Mouse (Mus musculus) forebrain, embryonic 13.5 days (tissue): ENCODE measurements around the gene Gpr155. TPM values are rescaled to one million over a fixed set of nuclear protein-coding genes. Genes with fewer than 3 reads are reported as not detected.

Source experiments
- ATAC-seq: fragments of 200-750 bp; cut with Nextera tagmentation; 2 replicates; pipeline ENCODE4 v1.8.0; 2017
- H3K27ac ChIP-seq: fragments of 300-500 bp; sonication (generic); 2 replicates; pipeline ENCODE4 v1.5.1; 2015; ENCODE audit warnings: inconsistent platforms, mild to moderate bottlenecking, moderate library complexity
- H3K27me3 ChIP-seq: fragments of 300-500 bp; sonication (generic); 2 replicates; pipeline ENCODE4 v1.6.1; 2015; ENCODE audit warnings: mild to moderate bottlenecking, inconsistent platforms
- H3K36me3 ChIP-seq: fragments of 300-500 bp; sonication (generic); 2 replicates; pipeline ENCODE4 v1.6.1; 2015; ENCODE audit warnings: mild to moderate bottlenecking, inconsistent platforms; ENCODE audit not compliant: poor library complexity, severe bottlenecking
- H3K4me1 ChIP-seq: fragments of 300-500 bp; sonication (generic); 2 replicates; pipeline ENCODE4 v1.6.1; 2015; ENCODE audit warnings: inconsistent platforms
- H3K4me2 ChIP-seq: fragments of 300-500 bp; sonication (generic); 2 replicates; pipeline ENCODE4 v1.6.1; 2015; ENCODE audit warnings: inconsistent platforms, mild to moderate bottlenecking, moderate library complexity
- H3K4me3 ChIP-seq: fragments of 300-500 bp; sonication (generic); 2 replicates; pipeline ENCODE4 v1.5.1; 2015; ENCODE audit warnings: mild to moderate bottlenecking, inconsistent platforms
- H3K9ac ChIP-seq: fragments of 300-500 bp; sonication (generic); 2 replicates; pipeline ENCODE4 v1.6.1; 2015; ENCODE audit warnings: mild to moderate bottlenecking, inconsistent platforms
- H3K9me3 ChIP-seq: fragments of 300-500 bp; sonication (generic); replicated peaks from 2 replicates; pipeline ENCODE4 v1.6.1; 2016; ENCODE audit warnings: inconsistent platforms
- WGBS: fragments of 180-500 bp; shearing (Covaris S2); methylation state at CpG from one replicate; pipeline ENCODE4 v1.1.7; 2015; 5-methylcytosine and 5-hydroxymethylcytosine counted together
- polyA plus RNA-seq: library from polyadenylated mRNA; unstranded; fragments of >200 nt; fragmentation: Nextera tagmentation; extraction: Ambion mirVana; gene quantifications from 2 replicates; pipeline ENCODE4 v1.2.1, GENCODE M21; 2015

Gene Gpr155
- 6.8 and 7.2 TPM in 2 replicates for polyA plus RNA-seq

GRCm38 (mm10) chr2:73386356-73387046 lies at the start of gene Gpr155:
TSS of gene Gpr155 (minus strand) at chr2:73386572.
- H3K9me3 ChIP-seq = no peaks in the 10 kb centered on the region
- peak within 1 kb of the TSS; percentile 91 for H3K4me2 ChIP-seq
- peaks cover 7% of the 10 kb centered on the region; the same call in 1 of the 2 replicates for H3K27me3 ChIP-seq
- H3K4me1 ChIP-seq = peaks cover 6% of the 10 kb centered on the region; the same call in 1 of the 2 replicates
- H3K4me3 ChIP-seq = peak within 1 kb of the TSS; percentile 68
- no peaks in the 10 kb centered on the region for H3K36me3 ChIP-seq
- peak within 1 kb of the TSS; percentile 76 for H3K9ac ChIP-seq
- peak within 1 kb of the TSS; percentile 60; the same call in 1 of the 2 replicates for H3K27ac ChIP-seq
- under 1% methylated on average over 44 of the region's 44 CpGs for WGBS
- ATAC-seq = peak; percentile 99

GRCm38 (mm10) chr2:73435847-73436246 lies 49.5 kb upstream of the Gpr155 start:
- Histone ChIP-seq H3K36me3 (peaks cover 3% of the 10 kb centered on the region; the same call in 1 of the 2 replicates), H3K27me3 (no peaks in the 10 kb centered on the region), H3K4me2 (no peak overlapping the region), H3K27ac (no peak overlapping the region), H3K4me3 (no peak overlapping the region), H3K9me3 (no peaks in the 10 kb centered on the region), H3K4me1 (peaks cover 13% of the 10 kb centered on the region; the same call in 1 of the 2 replicates), H3K9ac (no peak overlapping the region)
- ATAC-seq = no peak
- 88% methylated on average over 2 of the region's 2 CpGs for WGBS

- ATAC-seq = peak; percentile 53; the same call in 1 of the 2 replicates
- H3K4me3 ChIP-seq = peak overlapping the region; percentile 9; the same call in 1 of the 2 replicates
- H3K4me2 ChIP-seq = peak overlapping the region; percentile 40
- WGBS = 37% methylated on average over 14 of the region's 14 CpGs
- no peaks in the 10 kb centered on the region for H3K27me3 ChIP-seq
- peaks cover 3% of the 10 kb centered on the region; the same call in 1 of the 2 replicates for H3K4me1 ChIP-seq
- peaks cover 3% of the 10 kb centered on the region; the same call in 1 of the 2 replicates for H3K36me3 ChIP-seq
- no peak overlapping the region; the same call in 1 of the 2 replicates for H3K9ac ChIP-seq
- H3K9me3 ChIP-seq = no peaks in the 10 kb centered on the region
- peak overlapping the region; percentile 20; the same call in 1 of the 2 replicates for H3K27ac ChIP-seq
Observed at GRCm38 (mm10) chr2:73431959-73432396, 45.6 kb upstream of the Gpr155 start.

- no peaks in the 10 kb centered on the region for H3K36me3 ChIP-seq
- WGBS = 75% methylated on average over 21 of the region's 21 CpGs
Observed at GRCm38 (mm10) chr2:73428803-73429468, 42.6 kb upstream of the Gpr155 start.

GRCm38 (mm10) chr2:73427293-73427692 lies 40.9 kb upstream of the Gpr155 start:
- no peaks in the 10 kb centered on the region for H3K9me3 ChIP-seq
- H3K4me2 ChIP-seq = no peak overlapping the region
- H3K27me3 ChIP-seq = no peaks in the 10 kb centered on the region
- 29% methylated on average over 1 of the region's 1 CpGs for WGBS
- no peak overlapping the region for H3K4me3 ChIP-seq
- peaks cover 3% of the 10 kb centered on the region; the same call in 1 of the 2 replicates for H3K4me1 ChIP-seq
- no peak overlapping the region for H3K9ac ChIP-seq
- no peak for ATAC-seq
- no peak overlapping the region for H3K27ac ChIP-seq
- H3K36me3 ChIP-seq = no peaks in the 10 kb centered on the region

More at GRCm38 (mm10) chr2:73428803-73429468, 42.6 kb upstream of the Gpr155 start:
- H3K4me2 ChIP-seq = no peak overlapping the region
- no peaks in the 10 kb centered on the region for H3K27me3 ChIP-seq
- H3K9me3 ChIP-seq = no peaks in the 10 kb centered on the region
- no peak for ATAC-seq
- no peak overlapping the region for H3K27ac ChIP-seq
- no peak overlapping the region for H3K9ac ChIP-seq
- no peak overlapping the region for H3K4me3 ChIP-seq
- peaks cover 3% of the 10 kb centered on the region; the same call in 1 of the 2 replicates for H3K4me1 ChIP-seq

- 91% methylated on average over 14 of the region's 14 CpGs for WGBS
- no peak for ATAC-seq
- no peak overlapping the region for H3K4me2 ChIP-seq
- peaks cover 6% of the 10 kb centered on the region for H3K4me1 ChIP-seq
- no peaks in the 10 kb centered on the region for H3K27me3 ChIP-seq
- no peaks in the 10 kb centered on the region for H3K9me3 ChIP-seq
- H3K36me3 ChIP-seq = no peaks in the 10 kb centered on the region
- H3K9ac ChIP-seq = no peak overlapping the region
- H3K4me3 ChIP-seq = no peak overlapping the region
- H3K27ac ChIP-seq = no peak overlapping the region
Observed at GRCm38 (mm10) chr2:73425822-73426221, 39.5 kb upstream of the Gpr155 start.

GRCm38 (mm10) chr2:73419730-73420129 lies 33.4 kb upstream of the Gpr155 start:
- Histone ChIP-seq H3K4me2 (no peak overlapping the region), H3K9me3 (no peaks in the 10 kb centered on the region), H3K36me3 (no peaks in the 10 kb centered on the region), H3K9ac (no peak overlapping the region), H3K27ac (no peak overlapping the region), H3K27me3 (no peaks in the 10 kb centered on the region), H3K4me3 (no peak overlapping the region), H3K4me1 (peaks cover 20% of the 10 kb centered on the region)
- ATAC-seq = 0 out of 2 replicates have a peak, but pooled peaks have one; percentile 19
- WGBS = 11% methylated on average over 7 of the region's 7 CpGs

GRCm38 (mm10) chr2:73419285-73419684 lies 32.9 kb upstream of the Gpr155 start:
- no peaks in the 10 kb centered on the region for H3K27me3 ChIP-seq
- no peak overlapping the region for H3K27ac ChIP-seq
- no peaks in the 10 kb centered on the region for H3K9me3 ChIP-seq
- H3K9ac ChIP-seq = no peak overlapping the region
- WGBS = 47% methylated on average over 4 of the region's 4 CpGs
- H3K4me1 ChIP-seq = peaks cover 20% of the 10 kb centered on the region
- no peak overlapping the region for H3K4me3 ChIP-seq
- no peak overlapping the region for H3K4me2 ChIP-seq
- H3K36me3 ChIP-seq = no peaks in the 10 kb centered on the region
- no peak for ATAC-seq

GRCm38 (mm10) chr2:73415892-73416291 lies 29.5 kb upstream of the Gpr155 start:
- Histone ChIP-seq H3K9ac (no peak overlapping the region), H3K9me3 (no peaks in the 10 kb centered on the region), H3K4me3 (no peak overlapping the region), H3K36me3 (no peaks in the 10 kb centered on the region), H3K4me2 (no peak overlapping the region), H3K27me3 (no peaks in the 10 kb centered on the region), H3K4me1 (peaks cover 16% of the 10 kb centered on the region), H3K27ac (no peak overlapping the region)
- WGBS = 51% methylated on average over 5 of the region's 5 CpGs
- no peak for ATAC-seq

- Histone ChIP-seq H3K36me3 (no peaks in the 10 kb centered on the region), H3K9me3 (no peaks in the 10 kb centered on the region), H3K4me2 (no peak overlapping the region), H3K9ac (no peak overlapping the region), H3K27me3 (no peaks in the 10 kb centered on the region), H3K4me3 (no peak overlapping the region), H3K4me1 (no peaks in the 10 kb centered on the region), H3K27ac (no peak overlapping the region)
- WGBS = 93% methylated on average over 8 of the region's 8 CpGs
- no peak for ATAC-seq
Observed at GRCm38 (mm10) chr2:73410076-73410475, 23.7 kb upstream of the Gpr155 start.

GRCm38 (mm10) chr2:73407662-73408061 lies 21.3 kb upstream of the Gpr155 start:
- 57% methylated on average over 4 of the region's 4 CpGs for WGBS
- H3K4me3 ChIP-seq = no peak overlapping the region
- ATAC-seq = no peak
- no peaks in the 10 kb centered on the region for H3K36me3 ChIP-seq
- no peak overlapping the region for H3K9ac ChIP-seq
- H3K27ac ChIP-seq = no peak overlapping the region
- no peaks in the 10 kb centered on the region for H3K9me3 ChIP-seq
- H3K4me2 ChIP-seq = no peak overlapping the region
- H3K27me3 ChIP-seq = no peaks in the 10 kb centered on the region
- no peaks in the 10 kb centered on the region for H3K4me1 ChIP-seq

GRCm38 (mm10) chr2:73406336-73406915 lies 20.1 kb upstream of the Gpr155 start:
- no peak overlapping the region for H3K4me3 ChIP-seq
- no peaks in the 10 kb centered on the region for H3K9me3 ChIP-seq
- H3K27ac ChIP-seq = no peak overlapping the region
- 91% methylated on average over 9 of the region's 9 CpGs for WGBS
- no peaks in the 10 kb centered on the region for H3K27me3 ChIP-seq
- no peaks in the 10 kb centered on the region for H3K4me1 ChIP-seq
- no peak overlapping the region for H3K9ac ChIP-seq
- no peak for ATAC-seq
- no peaks in the 10 kb centered on the region for H3K36me3 ChIP-seq
- H3K4me2 ChIP-seq = no peak overlapping the region
